Mouse (Mus musculus) embryonic fibroblast, embryonic 13.5 days (primary cell): ENCODE results near the gene Cd37.

Experiments
- CTCF ChIP-seq: IDR thresholded peaks from 2 replicates; pipeline ENCODE4 v1.5.1; 2011; ENCODE audit warnings: mild to moderate bottlenecking, control low read depth, low read length, moderate library complexity, borderline replicate concordance; ENCODE audit not compliant: insufficient read depth
- POLR2A ChIP-seq: IDR thresholded peaks from 2 replicates; pipeline ENCODE4 v1.6.1; 2011; ENCODE audit warnings: low read depth, mild to moderate bottlenecking, control low read depth, low read length, moderate library complexity

- no peak for TF ChIP-seq POLR2A
- TF ChIP-seq CTCF = no peak
Observed at GRCm38 (mm10) chr7:45231941-45232340, 7.0 kb downstream of the Cd37 start.
